Mouse (Mus musculus): Measurements from ENCODE around the gene Clec12a. TPM values are rescaled to one million over a fixed set of nuclear protein-coding genes. Genes with fewer than 3 reads are reported as not detected.
A peak's percentile ranks its signal among the peaks of the same experiment; 100 is the strongest.

Clec12a gene
- total RNA-seq, 2 experiments from 2014 or later: 0.26 to 0.52 TPM

- no peak overlapping the region for H3K4me3 ChIP-seq
- intact Hi-C loops (cut with DNase I): no loop called here
- TF ChIP-seq CTCF (IDR thresholded peaks at IDR 0.05): no peak
- no peak overlapping the region for H3K27ac ChIP-seq
- DNase-seq (ENCODE audit: extremely low spot score in 1 of 2, low spot score in 2 of 2): no peak
These were observed 1.9 kb downstream of the Clec12a start for GRCm38 (mm10) chr6:129344408-129344807.

- no peak overlapping the region for H3K27ac ChIP-seq
- intact Hi-C loops (cut with DNase I): no loop called here
- no peak overlapping the region for H3K4me3 ChIP-seq
- DNase-seq (ENCODE audit: extremely low spot score in 1 of 2, low spot score in 2 of 2): no peak
- TF ChIP-seq CTCF (IDR thresholded peaks at IDR 0.05): no peak
These were observed 7.2 kb downstream of the Clec12a start for GRCm38 (mm10) chr6:129349524-129350352.

DNA sequence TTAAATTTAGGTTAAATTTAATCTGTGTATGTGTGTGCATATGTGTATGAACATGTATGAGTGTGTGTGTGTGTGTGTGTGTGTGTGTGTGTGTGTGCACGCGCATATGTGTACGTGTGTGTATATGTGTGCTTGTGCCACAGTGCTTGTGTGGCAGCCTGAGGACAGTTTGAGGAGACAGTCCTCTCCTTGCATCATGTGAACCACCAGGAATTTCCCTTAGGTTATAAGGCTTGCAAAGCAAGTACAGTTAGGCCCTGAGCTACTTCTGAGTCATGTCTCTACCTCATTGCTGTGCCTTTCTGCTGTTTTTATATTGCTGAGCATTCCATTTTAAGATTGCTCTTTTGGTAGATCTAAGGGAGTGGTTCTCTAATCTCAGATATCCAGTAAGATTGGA is 8.6 kb downstream of the Clec12a start:
- DNase-seq (ENCODE audit: extremely low spot score in 1 of 2, low spot score in 2 of 2): no peak
- intact Hi-C loops (cut with DNase I): no loop called here
- no peak overlapping the region for H3K27ac ChIP-seq
- no peak for TF ChIP-seq CTCF (IDR thresholded peaks at IDR 0.05)
- H3K4me3 ChIP-seq: no peak overlapping the region

- H3K27ac ChIP-seq: no peak overlapping the region
- DNase-seq (ENCODE audit: extremely low spot score in 1 of 2, low spot score in 2 of 2): no peak
- TF ChIP-seq CTCF (IDR thresholded peaks at IDR 0.05): no peak
- H3K4me3 ChIP-seq: no peak overlapping the region
- intact Hi-C loops (cut with DNase I): no loop called here
These were observed 13.3 kb downstream of the Clec12a start for GRCm38 (mm10) chr6:129355774-129356173.

DNA sequence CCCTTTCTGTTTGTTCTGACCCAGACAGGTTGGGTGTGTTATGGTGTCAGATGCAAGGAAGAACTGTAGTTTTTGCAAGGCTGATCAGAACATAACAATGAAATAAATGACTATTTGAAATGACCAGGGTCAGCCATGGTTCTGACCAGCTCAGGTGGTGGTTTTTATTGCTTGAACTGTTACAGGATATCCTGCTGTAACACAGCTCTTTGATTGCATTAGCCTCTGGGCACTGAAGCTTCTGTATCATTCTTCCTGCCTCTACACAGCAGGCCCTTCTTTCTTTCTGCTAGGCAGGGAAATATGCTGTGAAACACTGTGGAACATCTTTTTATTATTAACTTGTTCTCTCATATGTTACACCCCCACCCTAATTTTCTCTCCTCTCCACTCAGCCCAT is 13.9 kb downstream of the Clec12a start:
- intact Hi-C loops (cut with DNase I): no loop called here
- Histone ChIP-seq H3K4me3 (no peak overlapping the region), H3K27ac (no peak overlapping the region)
- DNase-seq (ENCODE audit: extremely low spot score in 1 of 2, low spot score in 2 of 2): no peak
- no peak for TF ChIP-seq CTCF (IDR thresholded peaks at IDR 0.05)

DNA sequence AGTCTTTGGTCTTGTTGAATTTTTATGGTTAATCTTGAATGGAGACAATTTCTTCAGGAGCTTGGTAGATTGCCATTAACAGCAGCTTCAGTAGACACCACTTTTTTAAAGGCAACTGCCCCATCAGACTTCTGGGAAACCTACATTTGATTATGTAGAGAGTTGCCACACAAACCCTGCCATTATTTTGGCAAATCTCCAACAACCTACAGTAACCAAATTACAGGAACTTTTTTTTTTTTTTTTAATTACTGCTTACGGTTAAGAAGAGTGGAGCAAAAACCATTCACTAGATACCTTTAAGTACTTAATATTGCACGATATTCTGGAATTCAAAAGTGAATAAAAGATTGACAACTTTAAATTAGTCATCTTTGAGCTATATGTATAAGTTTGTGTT is 17.0 kb downstream of the Clec12a start:
- DNase-seq (ENCODE audit: extremely low spot score in 1 of 2, low spot score in 2 of 2): no peak
- no peak for TF ChIP-seq CTCF (IDR thresholded peaks at IDR 0.05)
- no peak overlapping the region for H3K27ac ChIP-seq
- H3K4me3 ChIP-seq: no peak overlapping the region
- intact Hi-C loops (cut with DNase I): no loop called here

DNA sequence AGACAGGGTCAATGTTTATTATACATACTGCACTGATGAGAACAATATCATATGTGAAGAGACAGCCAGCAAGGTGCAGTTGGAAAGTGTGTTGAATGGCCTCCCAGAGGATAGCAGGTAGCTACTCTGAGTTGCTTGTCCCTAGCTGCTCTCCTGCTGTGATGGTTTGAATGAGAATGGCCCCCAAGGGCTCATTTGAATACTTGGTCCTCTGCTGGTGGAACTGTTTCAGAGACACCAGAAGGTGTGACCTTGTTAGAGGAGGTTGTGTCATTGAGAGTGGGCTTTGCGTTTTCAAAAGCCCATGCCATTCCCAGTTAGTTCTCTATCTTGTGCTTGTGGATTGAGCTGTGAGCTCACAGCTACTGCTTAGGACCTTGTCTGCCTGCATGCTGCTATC is 21.5 kb downstream of the Clec12a start:
- no peak overlapping the region for H3K4me3 ChIP-seq
- no peak for TF ChIP-seq CTCF (IDR thresholded peaks at IDR 0.05)
- no peak overlapping the region for H3K27ac ChIP-seq
- intact Hi-C loops (cut with DNase I): loop anchor here (2.0 kb wide), 1 partner anchor 509 kb away; no protein-coding TSS in a partner anchor
- no peak for DNase-seq (ENCODE audit: extremely low spot score in 1 of 2, low spot score in 2 of 2)

GRCm38 (mm10) chr6:129365959-129366359 is 23.5 kb downstream of the Clec12a start:
- Histone ChIP-seq H3K4me3 (no peak overlapping the region), H3K27ac (no peak overlapping the region)
- TF ChIP-seq CTCF (IDR thresholded peaks at IDR 0.05): peak; percentile 96
- peak; percentile 18 to 33 for DNase-seq (ENCODE audit: extremely low spot score in 1 of 2, low spot score in 2 of 2)
- intact Hi-C loops (cut with DNase I): loop anchor here (2.0 to 5.0 kb wide), 3 partner anchors 105 to 511 kb away; no protein-coding TSS in a partner anchor

DNA sequence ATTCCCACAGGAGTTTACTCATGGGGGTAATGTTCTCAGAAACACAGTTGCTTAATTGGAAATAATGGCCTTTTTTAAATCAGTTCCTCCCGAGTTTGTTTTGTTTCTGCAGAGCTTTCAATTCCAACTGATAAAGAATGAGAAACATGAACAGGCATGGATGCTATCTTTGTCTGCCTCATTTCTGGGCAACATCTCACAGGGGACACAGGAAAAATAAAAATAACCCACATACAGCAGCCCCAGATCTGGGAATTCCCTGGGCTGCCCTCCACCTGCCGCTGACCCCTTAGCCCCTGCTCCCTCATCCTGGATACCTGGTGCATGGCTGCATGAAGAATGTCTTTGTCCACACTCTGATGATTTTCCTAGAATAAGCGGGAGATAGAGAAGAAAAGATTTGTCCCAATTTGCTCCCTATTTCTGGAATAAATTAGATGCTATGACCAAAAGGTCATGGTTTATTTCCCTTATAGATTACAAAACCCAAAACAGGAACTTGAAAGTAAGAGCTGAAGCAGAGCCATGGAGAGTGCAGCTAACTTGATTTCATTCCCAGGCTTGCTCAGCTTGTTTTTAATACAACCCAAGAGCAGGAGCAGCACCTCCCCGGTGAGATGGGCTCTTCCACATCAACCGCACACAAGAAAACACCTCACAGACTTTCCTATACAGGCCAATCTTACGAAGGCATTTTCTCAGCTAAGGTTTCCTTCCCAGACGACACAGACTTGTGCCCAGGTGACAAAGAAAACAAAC is 27.1 kb downstream of the Clec12a start:
- intact Hi-C loops (cut with DNase I): loop anchor here (5.0 kb wide), 1 partner anchor 277 kb away; no protein-coding TSS in a partner anchor
- no peak overlapping the region for H3K4me3 ChIP-seq
- DNase-seq (ENCODE audit: extremely low spot score in 1 of 2, low spot score in 2 of 2): no peak
- H3K27ac ChIP-seq: no peak overlapping the region
- TF ChIP-seq CTCF (IDR thresholded peaks at IDR 0.05): no peak

DNA sequence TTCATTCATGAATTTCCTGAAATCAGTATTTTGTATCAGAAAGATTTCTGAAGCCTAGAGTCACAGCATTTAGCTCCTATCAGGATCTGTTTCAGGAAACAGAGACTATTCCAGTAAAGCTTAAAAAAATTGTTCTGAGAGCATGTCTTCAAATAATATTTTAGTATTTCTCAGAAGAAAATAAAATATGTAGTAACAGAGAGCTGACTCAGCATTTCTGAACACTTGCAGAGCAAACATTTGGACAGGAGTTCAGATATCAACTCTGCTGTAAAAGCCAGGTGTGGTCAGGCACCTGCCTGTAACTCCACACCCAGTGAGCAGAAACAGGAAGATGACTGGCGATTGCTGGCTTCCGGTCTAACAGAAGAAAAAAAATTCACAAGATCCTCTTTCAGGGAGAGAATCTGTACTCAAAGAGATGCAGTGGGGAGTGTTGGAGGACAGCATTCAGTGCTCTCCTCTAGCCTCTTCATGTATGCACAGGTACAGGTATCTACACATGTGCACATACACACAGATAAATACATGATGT is 32.5 kb downstream of the Clec12a start:
- no peak for TF ChIP-seq CTCF (IDR thresholded peaks at IDR 0.05)
- intact Hi-C loops (cut with DNase I): no loop called here
- Histone ChIP-seq H3K4me3 (no peak overlapping the region), H3K27ac (no peak overlapping the region)
- DNase-seq (ENCODE audit: extremely low spot score in 1 of 2, low spot score in 2 of 2): no peak

GRCm38 (mm10) chr6:129380454-129380853 is 38.0 kb downstream of the Clec12a start:
- H3K4me3 ChIP-seq: no peak overlapping the region
- no peak for TF ChIP-seq CTCF (IDR thresholded peaks at IDR 0.05)

GRCm38 (mm10) chr6:129381736-129382135 is 39.2 kb downstream of the Clec12a start:
- DNase-seq (ENCODE audit: extremely low spot score in 1 of 2, low spot score in 2 of 2): no peak
- Histone ChIP-seq H3K27ac (no peak overlapping the region), H3K4me3 (no peak overlapping the region)
- no peak for TF ChIP-seq CTCF (IDR thresholded peaks at IDR 0.05)
- intact Hi-C loops (cut with DNase I): no loop called here

More at GRCm38 (mm10) chr6:129380454-129380853, 38.0 kb downstream of the Clec12a start:
- intact Hi-C loops (cut with DNase I): no loop called here
- DNase-seq (ENCODE audit: extremely low spot score in 1 of 2, low spot score in 2 of 2): no peak
- no peak overlapping the region for H3K27ac ChIP-seq
